Mouse (Mus musculus) cerebellum, postnatal 10 days (tissue): ENCODE data around the gene Knstrn.

Source experiments
- DNase-seq, 2 experiments: peaks; one replicate each; pipeline ENCODE4 v3.0.0; 2021; ENCODE audit warnings: mixed read lengths in 2 of 2

Gene Knstrn

GRCm38 (mm10) chr2:118901175-118902031 is 87.6 kb downstream of the Knstrn start:
- peak; percentile 99 for DNase-seq

DNA sequence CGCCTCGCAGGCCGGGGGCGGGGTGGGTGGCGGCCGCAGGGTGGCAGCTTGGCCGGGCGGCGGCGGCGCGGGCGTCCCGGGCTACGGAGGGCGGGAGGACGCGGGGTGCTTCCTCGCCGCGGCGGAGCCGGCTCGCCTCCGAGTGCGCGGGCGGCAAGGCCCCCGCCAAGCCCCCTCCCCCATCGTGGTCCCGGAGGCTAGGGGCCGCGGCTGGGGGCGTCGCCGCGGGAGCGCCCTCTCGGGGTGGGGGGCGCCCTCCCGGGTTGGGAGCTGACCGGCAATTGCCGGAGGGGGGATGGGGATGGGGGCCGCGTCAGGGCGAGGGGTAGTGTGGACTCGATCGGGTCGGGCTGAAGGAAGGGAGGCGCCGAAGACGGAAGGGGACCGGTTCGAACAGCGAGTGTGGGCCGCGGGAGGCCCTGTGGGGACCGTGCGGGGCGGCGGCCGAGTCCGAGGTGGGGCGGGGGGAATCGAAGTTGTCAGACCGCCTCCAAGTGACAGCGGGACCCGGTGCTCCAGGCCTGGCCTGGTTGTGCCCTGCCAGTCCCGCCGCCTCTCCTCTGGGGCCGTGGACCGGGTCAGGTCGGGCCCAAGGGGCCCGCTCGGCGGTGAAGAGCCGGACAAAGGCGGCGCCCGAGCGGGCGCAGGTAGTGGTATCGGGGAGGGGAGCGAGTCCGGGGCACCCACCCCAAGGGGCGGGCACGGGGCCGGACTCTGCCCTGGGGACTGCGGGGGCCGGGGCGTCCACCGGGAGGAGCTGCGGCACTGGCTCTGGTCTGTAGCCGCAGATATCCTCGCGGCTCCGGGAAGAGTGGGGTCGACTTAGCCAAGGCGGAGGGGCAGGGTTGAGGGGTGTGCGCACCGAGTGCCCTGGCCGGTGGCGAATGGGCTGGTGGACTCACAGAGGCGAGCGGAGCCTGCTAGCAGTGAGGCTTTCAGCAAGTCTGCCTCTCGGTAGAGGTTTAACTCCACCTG is 88.5 kb downstream of the Knstrn start:
- peak; percentile 69 to 72 for DNase-seq

DNA sequence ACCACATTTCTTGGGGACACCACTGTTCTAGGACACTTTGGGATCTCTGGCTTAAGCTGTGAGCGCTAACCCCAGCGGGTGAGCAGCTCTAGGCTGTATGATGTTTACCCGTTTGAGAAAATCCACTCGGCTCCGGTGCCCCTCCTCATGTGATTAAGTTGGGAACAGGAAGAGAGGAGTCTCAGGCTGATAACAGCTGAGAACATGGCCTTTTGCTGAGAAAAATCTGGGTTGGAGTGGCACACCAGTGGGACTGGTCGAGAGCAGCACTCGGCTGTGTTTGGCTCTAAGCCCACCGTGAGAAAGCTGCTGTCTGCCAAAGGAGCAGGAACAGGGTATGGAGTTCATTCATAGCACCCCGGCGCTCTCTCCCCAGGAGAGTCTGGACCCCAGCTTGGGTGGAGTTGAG is 89.5 kb downstream of the Knstrn start:
- peak; percentile 72 to 76 for DNase-seq
